Mouse (Mus musculus) lung, postnatal 25 days (tissue): ENCODE results near the gene Slc22a18.

ENCODE experiments used
- DNase-seq: peaks from one replicate; pipeline ENCODE4 v3.0.0; 2022; ENCODE audit warnings: low spot score

Slc22a18 gene

GRCm38 (mm10) chr7:143473347-143474101, at the start of gene Slc22a18:
Gene Slc22a18, plus strand, starts transcription at chr7:143473736.
- DNase-seq = peak; percentile 68

GRCm38 (mm10) chr7:143428142-143428813, 45.3 kb upstream of the Slc22a18 start:
- no peak for DNase-seq

DNA sequence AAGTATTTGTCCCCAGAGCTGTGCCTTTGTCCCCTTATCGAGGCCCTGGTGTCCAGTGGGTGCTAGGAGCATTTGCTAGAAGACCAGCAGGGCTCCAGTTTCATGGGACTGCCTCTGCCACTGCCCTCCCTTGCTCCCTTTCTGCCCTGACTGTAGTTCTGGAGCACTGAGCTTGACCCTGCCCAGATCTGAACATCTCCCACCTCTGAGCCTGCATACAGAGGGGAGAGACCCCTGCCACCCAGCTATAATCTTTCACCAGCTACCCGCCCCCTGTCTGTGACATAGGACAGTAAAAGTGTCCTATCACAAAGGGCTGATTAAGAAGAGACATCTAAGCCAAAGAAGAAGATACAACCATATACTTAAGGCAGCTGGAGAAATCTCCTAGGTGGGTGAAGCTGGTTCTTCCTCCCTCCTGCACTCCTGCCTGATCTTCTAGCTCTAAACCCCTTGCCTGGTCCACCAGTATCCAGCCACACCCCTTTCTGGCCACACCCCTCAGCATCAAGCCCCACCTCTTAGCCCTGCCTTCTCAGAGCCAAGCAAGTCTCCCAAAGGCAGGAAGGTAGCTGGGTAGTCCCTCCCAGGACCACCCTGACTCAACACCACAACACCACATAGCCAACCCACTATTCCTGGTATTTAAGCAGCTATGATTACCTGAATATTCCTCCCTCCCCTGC, 44.6 kb upstream of the Slc22a18 start:
- DNase-seq = no peak

DNA sequence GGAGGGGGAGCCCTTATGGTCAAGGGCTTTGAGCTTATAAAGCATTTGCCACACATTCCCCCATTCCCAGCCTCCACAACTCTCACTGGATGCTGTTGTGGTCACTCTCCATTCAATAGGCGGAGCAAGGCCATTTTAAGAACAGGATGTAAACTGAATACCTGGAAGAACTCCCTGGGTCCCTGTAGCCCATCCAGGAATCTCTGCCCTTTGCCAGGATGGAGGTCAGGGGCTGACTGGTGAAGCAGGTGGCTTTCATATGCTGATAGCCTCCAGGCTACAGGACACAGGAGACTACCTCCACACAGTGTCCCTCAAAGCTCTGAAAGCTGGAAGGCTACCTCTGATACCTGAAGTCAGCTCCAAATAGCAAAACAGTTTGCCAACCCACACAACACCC, 40.9 kb upstream of the Slc22a18 start:
- no peak for DNase-seq

GRCm38 (mm10) chr7:143433331-143433730, 40.2 kb upstream of the Slc22a18 start:
- DNase-seq = no peak

DNA sequence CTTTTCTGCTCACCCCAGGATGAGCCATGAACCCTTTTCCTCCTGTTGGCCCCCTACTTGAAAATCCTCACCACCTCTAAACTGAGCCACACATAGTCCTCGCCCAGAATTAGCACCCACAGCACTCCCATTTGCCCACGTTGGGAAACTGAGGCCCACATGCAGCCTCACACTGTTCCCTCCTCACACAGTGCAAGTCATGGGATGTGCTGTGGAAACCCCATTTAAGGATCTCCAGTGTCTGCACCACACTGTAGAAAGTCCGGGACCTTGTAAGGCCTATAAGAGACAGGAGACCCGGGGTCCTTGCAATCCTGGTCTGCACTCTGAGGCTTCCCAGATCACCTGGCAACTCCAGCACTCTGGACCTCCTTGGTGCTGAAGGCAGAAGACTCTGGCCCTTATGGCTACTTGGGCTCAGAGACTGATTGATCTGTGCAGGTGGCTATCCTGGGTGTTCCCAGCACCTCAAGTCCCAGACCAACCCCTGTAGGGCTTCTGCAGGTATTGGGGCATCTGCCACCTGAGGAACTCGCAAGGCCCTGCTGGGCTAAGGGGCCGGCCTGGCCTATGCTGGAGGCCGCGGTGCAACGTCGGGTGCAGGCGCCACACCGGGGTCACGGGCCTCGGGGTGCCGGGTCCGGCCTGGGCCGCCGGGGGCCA, 36.2 kb upstream of the Slc22a18 start:
- no peak for DNase-seq

- DNase-seq = no peak
Observed at GRCm38 (mm10) chr7:143437894-143438581, 35.5 kb upstream of the Slc22a18 start.

GRCm38 (mm10) chr7:143438965-143439364, 34.6 kb upstream of the Slc22a18 start:
- no peak for DNase-seq

- no peak for DNase-seq
Observed at GRCm38 (mm10) chr7:143444580-143444954, 29.0 kb upstream of the Slc22a18 start.

GRCm38 (mm10) chr7:143444955-143445648, 28.4 kb upstream of the Slc22a18 start:
- no peak for DNase-seq

- DNase-seq = no peak
Observed at GRCm38 (mm10) chr7:143445651-143446460, 27.7 kb upstream of the Slc22a18 start.

DNA sequence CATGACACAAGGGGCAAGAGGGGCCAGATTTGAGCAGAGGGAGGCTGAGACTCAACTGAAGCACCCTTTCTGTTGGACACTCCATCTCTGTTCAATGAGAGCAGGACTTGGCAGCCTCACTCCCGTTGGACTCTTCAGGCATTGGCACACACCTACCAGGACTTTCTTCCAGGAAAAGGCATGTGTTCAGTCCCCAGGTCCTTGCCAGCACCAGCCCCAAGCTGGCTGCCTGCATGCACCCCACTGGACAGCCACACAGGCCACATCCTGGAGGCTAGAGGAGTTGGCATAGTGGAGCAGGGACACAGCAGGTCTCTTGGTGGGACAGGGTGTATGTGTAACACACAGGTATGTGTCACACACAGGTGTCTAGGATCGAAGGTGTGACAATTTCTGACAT, 26.4 kb upstream of the Slc22a18 start:
- DNase-seq = no peak

DNA sequence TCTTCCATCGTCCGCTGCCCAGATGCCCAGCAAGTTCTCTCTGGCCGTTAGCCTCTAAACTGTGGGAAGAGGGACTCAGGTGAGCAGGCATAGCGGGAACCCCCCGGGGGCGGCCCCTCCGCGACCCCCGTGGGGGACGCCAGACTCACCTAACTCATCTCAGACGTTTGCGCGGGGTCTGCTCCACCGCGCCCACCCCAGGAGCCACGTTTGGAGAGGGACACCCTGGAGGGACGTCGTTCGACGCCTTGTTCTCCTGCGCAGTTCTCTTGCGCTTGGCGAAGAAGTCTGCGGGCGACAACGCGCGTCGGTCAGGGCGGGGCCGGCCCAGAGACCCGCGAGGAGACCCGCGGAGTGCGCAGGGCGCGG, 14.6 kb upstream of the Slc22a18 start:
- DNase-seq = no peak

DNA sequence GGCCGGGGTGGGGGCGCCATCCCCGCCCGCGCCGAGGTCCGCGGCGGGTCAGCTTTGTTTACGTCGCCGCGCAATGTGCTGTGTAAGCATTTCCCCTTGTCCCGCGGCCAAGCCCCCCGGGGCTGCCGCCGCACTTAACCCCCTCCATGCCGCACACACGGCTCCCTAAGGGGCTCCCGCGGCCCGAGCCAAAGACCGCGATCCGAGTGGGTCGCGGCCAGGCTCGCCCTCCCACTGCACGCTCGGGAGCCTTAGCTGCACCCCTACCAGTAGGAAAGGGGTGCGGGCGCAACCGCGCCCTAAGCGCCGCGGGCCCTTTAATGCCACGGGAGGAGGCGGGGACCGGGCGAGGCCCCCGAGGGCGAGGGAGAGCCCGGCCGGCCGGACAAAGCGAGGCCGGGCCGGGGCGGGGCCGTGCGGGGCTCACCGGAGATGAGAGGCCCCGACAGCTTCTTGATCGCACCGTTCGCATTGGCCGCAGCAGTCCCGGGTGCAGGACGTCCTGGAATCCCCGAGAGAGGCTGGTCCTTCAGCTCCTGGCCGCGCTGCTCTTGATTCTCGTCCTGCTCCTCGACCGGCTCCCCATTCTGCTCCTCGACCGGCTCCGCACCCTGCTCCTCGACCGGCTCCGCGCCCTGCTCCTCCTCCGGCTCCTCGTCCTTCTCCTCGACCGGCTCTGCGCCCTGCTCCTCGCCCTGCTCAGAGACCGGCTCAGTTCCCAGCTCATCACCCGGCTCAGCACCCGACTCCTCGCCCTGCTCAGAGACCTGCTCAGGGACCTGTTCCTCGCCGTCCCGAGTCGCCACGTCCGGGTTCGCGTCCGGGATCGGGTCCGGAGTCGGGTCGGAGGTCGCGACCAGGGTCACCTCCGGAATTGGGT, 14.0 kb upstream of the Slc22a18 start:
- DNase-seq = peak; percentile 24

DNA sequence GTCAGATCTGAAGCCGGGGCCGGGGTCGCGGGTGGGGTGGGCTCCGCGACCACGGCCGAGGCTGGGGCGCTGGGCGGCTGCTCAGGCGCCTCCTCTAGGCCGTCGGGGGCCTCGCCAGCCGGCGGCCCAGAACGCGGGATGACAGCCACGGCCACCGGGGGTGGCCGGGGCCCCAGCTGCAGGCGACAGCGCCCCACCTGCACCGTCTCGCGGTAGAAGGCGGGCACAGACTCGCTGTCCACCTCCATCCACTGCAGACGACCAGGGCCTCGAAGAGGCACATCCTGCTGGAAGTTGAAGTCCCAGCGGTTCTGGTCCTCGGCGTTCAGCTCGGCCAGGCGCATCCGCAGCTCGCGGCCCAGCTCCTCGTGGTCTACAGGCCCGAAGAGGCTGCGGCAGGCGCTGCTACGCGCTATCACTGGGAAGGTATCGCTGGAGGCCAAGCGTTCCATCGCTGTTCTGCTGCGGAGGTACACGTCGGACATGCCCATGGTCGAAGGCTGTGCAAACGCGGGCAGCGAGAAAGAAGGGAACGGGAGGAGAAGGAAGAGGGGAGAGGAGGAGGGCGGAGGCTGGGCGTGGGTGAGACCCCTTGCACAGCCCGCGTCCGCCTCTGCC, 13.2 kb upstream of the Slc22a18 start:
- no peak for DNase-seq

- DNase-seq = peak; percentile 92
Observed at GRCm38 (mm10) chr7:143460874-143461273, 12.7 kb upstream of the Slc22a18 start, which contains the start of gene Cdkn1c. Gene Cdkn1c, minus strand, starts transcription at chr7:143461050.

DNA sequence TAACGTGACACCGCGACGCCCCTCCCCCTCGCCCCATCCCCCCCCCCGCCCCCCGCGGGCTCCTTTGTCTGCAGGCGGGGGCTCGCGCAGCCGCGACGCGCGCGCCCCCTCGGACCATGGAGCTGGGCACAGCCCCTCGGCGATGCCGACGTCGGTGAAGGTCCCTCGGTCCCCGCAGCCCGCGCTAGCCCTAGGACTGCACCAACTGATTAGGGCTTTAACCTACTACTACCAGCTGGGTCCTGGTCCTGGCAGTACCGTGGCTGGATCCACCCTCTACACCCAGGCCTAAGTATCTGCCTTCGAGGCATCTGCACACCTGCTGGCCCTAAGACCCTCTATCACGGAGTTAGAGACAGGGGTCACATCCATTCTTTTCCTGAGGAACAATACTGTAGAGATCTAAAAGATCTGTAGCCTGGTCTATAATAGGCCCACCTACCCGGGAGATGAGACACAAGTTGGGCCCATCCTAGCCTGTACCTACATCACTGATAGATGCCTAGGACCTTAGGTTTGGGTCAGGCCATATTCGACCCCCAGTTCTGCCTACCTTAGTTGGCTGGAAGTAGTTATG, 12.2 kb upstream of the Slc22a18 start:
- no peak for DNase-seq

DNA sequence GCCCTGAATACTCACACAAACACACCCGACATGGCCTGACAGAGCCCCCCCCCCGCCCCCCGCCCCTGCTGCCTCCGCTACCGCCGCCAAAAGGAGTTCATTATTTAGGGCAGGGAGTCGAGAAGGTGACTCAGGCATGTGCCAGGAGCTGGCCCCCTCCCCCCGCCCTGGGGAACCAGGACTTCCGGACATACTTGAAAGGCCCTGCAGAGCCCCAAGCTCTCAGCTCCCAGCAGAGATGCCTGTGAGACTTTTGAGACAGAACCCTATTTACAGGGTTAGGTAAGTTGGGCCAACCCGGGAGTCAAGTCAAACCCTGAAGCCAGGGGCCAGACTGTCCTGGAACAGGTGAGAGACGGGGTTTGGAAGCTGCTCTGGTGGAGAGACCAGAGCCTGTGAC, 11.6 kb upstream of the Slc22a18 start:
- no peak for DNase-seq

- no peak for DNase-seq
Observed at GRCm38 (mm10) chr7:143462516-143462915, 11.0 kb upstream of the Slc22a18 start.
